Mouse (Mus musculus) heart, embryonic 12.5 days (tissue): ENCODE measurements at regions not wholly inside any gene's neighbourhood (a gene's known extent, or its start where the extent isn't known, plus 50 kb on each side); places are given as distances from the start of the nearest gene placed in this dataset.

ENCODE experiments used
- ATAC-seq: fragments of 200-750 bp; cut with Nextera tagmentation; 2 replicates; pipeline ENCODE4 v1.8.0; 2017; ENCODE audit warnings: moderate TSS enrichment, moderate library complexity; ENCODE audit not compliant: insufficient number of reproducible peaks, low FRiP score
- H3K27ac ChIP-seq: fragments of 300-500 bp; sonication (generic); 2 replicates; pipeline ENCODE4 v1.5.1; 2016; ENCODE audit warnings: mild to moderate bottlenecking, moderate library complexity; ENCODE audit not compliant: poor library complexity, severe bottlenecking
- H3K27me3 ChIP-seq: fragments of 300-500 bp; sonication (generic); replicated peaks from 2 replicates; pipeline ENCODE4 v1.6.1; 2016; ENCODE audit warnings: mild to moderate bottlenecking, moderate library complexity
- H3K36me3 ChIP-seq: fragments of 300-500 bp; sonication (generic); 2 replicates; pipeline ENCODE4 v1.6.1; 2016; ENCODE audit warnings: mild to moderate bottlenecking, moderate library complexity
- H3K4me1 ChIP-seq: fragments of 300-500 bp; sonication (generic); replicated peaks from 2 replicates; pipeline ENCODE4 v1.6.1; 2016; ENCODE audit warnings: mild to moderate bottlenecking
- H3K4me2 ChIP-seq: fragments of 300-500 bp; sonication (generic); 2 replicates; pipeline ENCODE4 v1.6.1; 2016; ENCODE audit warnings: mild to moderate bottlenecking, moderate library complexity
- H3K4me3 ChIP-seq: fragments of 300-500 bp; sonication (generic); 2 replicates; pipeline ENCODE4 v1.5.1; 2016; ENCODE audit warnings: mild to moderate bottlenecking
- H3K9ac ChIP-seq: fragments of 300-500 bp; sonication (generic); 2 replicates; pipeline ENCODE4 v1.6.1; 2016; ENCODE audit warnings: mild to moderate bottlenecking, moderate library complexity
- H3K9me3 ChIP-seq: fragments of 300-500 bp; sonication (generic); replicated peaks from 2 replicates; pipeline ENCODE4 v1.6.1; 2016; ENCODE audit warnings: mild to moderate bottlenecking, moderate library complexity
- WGBS: fragments of 180-500 bp; shearing (Covaris S2); methylation state at CpG from one replicate; pipeline ENCODE4 v1.1.7; 2016; 5-methylcytosine and 5-hydroxymethylcytosine counted together

DNA sequence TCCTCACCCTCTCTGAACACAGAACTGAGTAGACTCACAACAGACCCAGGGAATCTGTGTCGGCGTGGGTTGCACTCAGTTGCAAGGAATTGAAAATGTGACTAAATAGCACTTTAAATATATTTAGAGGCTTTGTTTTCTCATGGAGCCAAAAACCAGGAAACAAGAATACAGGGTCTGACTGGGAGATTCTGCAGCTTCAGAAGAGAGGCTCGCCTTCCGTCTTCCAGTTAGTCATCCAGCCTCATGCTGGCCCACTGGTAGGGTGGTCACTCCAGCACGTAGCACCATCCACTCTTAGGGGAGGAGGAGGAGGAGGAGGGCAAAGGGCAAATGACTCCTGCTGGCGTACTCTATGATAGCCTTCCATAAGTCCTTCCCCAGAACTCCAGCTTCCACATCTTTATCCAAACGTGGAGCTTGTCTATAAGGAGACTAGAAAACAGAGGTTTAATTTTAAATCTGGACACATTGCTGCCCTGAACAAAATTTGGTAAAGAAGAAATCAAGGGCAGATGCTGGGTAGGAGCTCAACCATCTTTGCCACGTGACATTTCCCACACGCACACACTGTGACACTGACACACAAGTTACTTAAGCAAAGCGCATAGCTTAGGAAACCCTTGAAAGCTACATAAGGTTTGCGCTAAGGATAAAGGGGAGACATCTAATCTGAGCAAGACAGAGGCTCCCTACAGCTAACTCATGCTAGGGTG lies 60.8 kb downstream of the Mis18a start:
- Histone ChIP-seq H3K9me3 (no peaks in the 10 kb centered on the region), H3K36me3 (no peaks in the 10 kb centered on the region), H3K4me1 (no peaks in the 10 kb centered on the region), H3K9ac (no peak overlapping the region), H3K4me3 (no peak overlapping the region), H3K4me2 (no peak overlapping the region), H3K27ac (no peak overlapping the region), H3K27me3 (peaks cover 5% of the 10 kb centered on the region; the same call in 1 of the 2 replicates)
- no peak for ATAC-seq
- 80% methylated on average over 11 of the region's 11 CpGs for WGBS

DNA sequence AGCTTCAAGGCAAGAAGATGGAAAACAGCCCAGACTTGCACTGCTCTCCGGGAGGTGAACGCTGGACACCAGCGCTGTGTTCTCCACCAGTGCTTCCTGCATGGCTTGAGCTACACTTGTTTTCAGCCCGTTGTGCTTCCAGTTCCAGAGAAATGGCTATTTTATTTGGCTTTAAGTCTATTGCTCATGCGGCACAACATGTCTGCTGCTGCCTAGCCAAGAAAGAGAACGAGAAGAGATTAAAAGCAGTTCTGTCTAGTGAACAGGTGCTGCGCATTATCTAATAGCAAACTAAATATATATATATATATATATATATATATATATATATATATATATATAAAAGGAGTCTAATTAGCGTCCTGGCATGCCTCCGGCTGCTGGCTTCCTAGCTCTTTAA lies 63.1 kb downstream of the Mis18a start:
- peaks cover 5% of the 10 kb centered on the region; the same call in 1 of the 2 replicates for H3K27me3 ChIP-seq
- H3K9me3 ChIP-seq, result no peaks in the 10 kb centered on the region
- no peak overlapping the region for H3K4me3 ChIP-seq
- no peak overlapping the region for H3K9ac ChIP-seq
- no peak overlapping the region for H3K4me2 ChIP-seq
- H3K4me1 ChIP-seq, result no peaks in the 10 kb centered on the region
- H3K27ac ChIP-seq, result no peak overlapping the region
- no peak for ATAC-seq
- no peaks in the 10 kb centered on the region for H3K36me3 ChIP-seq
- WGBS, result 73% methylated on average over 9 of the region's 9 CpGs

DNA sequence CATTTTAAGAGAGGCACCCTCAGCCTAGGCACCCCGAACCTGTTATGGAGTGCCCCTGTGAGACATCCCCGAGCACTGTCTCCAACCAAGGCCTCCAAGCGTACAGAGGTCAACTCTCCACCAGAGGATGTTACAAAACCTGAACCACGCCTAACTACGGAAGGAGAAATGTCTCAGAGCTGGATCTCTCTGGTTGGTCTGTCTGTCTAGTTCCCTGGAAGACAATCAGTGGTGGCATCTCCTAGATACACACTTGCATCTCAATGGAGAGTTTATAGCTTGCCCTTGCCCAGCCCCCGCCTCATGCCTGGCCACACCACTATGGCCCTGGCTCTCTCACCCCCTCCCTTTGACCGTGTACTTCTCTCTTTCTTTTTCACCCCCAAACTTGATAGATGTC lies 69.2 kb downstream of the Mis18a start:
- H3K4me3 ChIP-seq, result no peak overlapping the region
- H3K9ac ChIP-seq, result no peak overlapping the region
- no peak overlapping the region for H3K27ac ChIP-seq
- no peaks in the 10 kb centered on the region for H3K36me3 ChIP-seq
- H3K27me3 ChIP-seq, result 0 out of 2 replicates have a peak, but pooled peaks cover 2% of the 10 kb centered on the region
- WGBS, result 81% methylated on average over 7 of the region's 7 CpGs
- H3K9me3 ChIP-seq, result peaks cover 5% of the 10 kb centered on the region; the same call in 1 of the 2 replicates
- no peak for ATAC-seq
- no peaks in the 10 kb centered on the region for H3K4me1 ChIP-seq
- H3K4me2 ChIP-seq, result no peak overlapping the region

DNA sequence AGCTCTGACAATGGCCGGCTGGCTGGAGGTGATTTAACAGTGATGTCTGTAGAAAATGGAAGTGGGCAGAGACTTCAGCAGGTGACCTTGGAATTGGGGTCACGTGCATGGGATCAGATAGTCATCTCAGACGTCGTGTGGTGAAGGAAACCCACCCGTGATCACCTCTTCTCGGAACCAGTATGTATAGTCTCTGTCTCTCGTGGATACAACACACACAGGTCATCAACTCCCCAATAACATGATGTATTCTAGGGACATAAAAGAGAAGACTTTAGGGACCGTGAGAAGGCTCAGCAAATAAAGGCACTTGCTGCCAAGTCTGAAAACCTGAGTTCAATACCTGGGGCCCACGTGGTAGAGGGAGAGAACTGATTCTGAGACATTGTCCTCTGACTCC lies 70.2 kb downstream of the Mis18a start:
- H3K9ac ChIP-seq, result no peak overlapping the region
- 75% methylated on average over 9 of the region's 9 CpGs for WGBS
- no peak overlapping the region for H3K27ac ChIP-seq
- H3K4me1 ChIP-seq, result no peaks in the 10 kb centered on the region
- no peak overlapping the region for H3K4me3 ChIP-seq
- no peaks in the 10 kb centered on the region for H3K27me3 ChIP-seq
- no peaks in the 10 kb centered on the region for H3K36me3 ChIP-seq
- peaks cover 5% of the 10 kb centered on the region; the same call in 1 of the 2 replicates for H3K9me3 ChIP-seq
- no peak for ATAC-seq
- no peak overlapping the region for H3K4me2 ChIP-seq

DNA sequence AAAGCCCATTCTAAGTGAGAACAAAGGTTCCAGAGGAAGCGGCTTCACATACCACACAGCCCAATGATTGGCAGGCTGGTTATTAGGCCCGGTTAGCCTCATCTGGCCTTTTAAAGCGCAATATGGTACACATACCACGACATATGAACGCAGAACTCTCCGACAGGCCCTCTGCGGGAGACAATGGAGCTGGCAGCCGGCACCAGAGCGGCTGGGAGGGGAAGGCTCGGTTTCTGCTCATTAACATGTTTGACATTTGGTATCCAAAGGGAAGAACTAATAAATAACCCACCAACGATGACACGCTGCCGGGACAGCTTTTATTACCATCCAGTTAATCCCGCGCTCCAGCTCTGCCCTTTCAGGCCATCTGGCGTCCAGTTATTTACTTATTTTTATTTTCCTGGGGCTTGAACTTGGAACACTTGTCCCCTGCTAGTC lies 70.6 kb downstream of the Mis18a start:
- Histone ChIP-seq H3K9ac (no peak overlapping the region), H3K27ac (no peak overlapping the region), H3K27me3 (no peaks in the 10 kb centered on the region), H3K4me2 (no peak overlapping the region), H3K9me3 (peaks cover 5% of the 10 kb centered on the region; the same call in 1 of the 2 replicates), H3K4me3 (no peak overlapping the region), H3K36me3 (no peaks in the 10 kb centered on the region), H3K4me1 (no peaks in the 10 kb centered on the region)
- 66% methylated on average over 16 of the region's 16 CpGs for WGBS
- no peak for ATAC-seq

DNA sequence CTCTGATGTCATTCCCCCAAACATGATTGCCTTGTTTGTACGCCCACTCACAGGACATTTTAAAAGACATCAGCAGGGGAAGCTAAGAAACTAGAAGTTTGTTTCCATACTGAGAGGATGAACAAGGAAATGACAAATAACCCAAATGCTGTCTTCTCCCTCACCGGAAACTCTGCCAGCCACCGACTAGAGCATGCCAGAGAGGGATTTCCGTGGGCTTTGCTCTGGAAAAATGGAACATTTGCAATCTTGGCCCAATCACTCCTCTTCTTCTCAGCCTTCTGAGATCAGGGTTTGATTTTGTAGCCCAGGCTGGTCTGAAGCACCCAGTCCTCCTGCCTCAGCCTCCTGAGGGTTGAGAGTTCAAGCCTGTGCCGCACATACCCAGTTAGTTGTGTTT lies 72.4 kb downstream of the Mis18a start:
- Histone ChIP-seq H3K36me3 (no peaks in the 10 kb centered on the region), H3K27me3 (no peaks in the 10 kb centered on the region), H3K4me1 (no peaks in the 10 kb centered on the region), H3K4me3 (no peak overlapping the region), H3K9me3 (peaks cover 5% of the 10 kb centered on the region; the same call in 1 of the 2 replicates), H3K27ac (no peak overlapping the region), H3K4me2 (no peak overlapping the region), H3K9ac (no peak overlapping the region)
- ATAC-seq, result no peak
- 85% methylated on average over 5 of the region's 5 CpGs for WGBS

DNA sequence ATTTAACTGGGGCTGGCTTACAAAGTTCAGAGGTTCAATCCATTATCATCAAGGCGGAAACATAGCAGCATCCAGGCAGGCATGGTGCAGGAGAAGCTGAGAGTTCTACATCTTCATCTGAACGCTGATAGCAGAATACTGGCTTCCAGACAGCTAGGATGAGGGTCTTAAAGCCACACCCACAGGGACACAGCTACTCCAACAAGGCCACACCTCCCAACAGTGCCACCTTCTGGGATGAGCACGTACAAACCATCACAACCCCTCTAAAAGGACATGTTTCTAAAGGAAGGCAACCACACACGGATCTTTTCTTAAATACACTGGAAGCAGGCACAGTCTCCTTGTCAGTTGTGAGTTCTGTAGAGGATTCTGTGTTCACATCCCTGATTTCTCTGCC lies 74.4 kb downstream of the Mis18a start:
- WGBS, result 60% methylated on average over 4 of the region's 4 CpGs
- H3K4me1 ChIP-seq, result no peaks in the 10 kb centered on the region
- H3K36me3 ChIP-seq, result no peaks in the 10 kb centered on the region
- H3K4me3 ChIP-seq, result no peak overlapping the region
- no peaks in the 10 kb centered on the region for H3K27me3 ChIP-seq
- H3K27ac ChIP-seq, result no peak overlapping the region
- H3K4me2 ChIP-seq, result no peak overlapping the region
- no peak for ATAC-seq
- peaks cover 5% of the 10 kb centered on the region; the same call in 1 of the 2 replicates for H3K9me3 ChIP-seq
- H3K9ac ChIP-seq, result no peak overlapping the region

DNA sequence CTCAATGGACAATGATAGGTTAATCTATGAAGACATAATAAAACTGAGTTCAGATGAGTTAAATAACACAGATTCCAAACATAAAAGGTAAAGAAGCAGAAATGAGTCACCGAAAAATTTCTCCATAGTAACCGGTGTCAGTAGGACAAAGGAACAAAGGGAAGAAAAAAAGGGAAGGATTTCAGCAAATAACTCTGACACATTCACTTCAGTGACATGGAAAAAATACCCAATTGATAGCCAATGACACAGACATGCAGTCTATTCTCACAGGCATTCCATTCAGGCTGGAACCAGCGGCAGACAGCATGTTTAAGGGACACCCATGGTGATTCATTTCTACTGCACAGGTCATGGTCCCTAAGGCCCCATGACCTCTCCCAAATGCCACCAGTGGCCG lies 79.0 kb downstream of the Mis18a start:
- Histone ChIP-seq H3K4me2 (no peak overlapping the region), H3K9me3 (0 out of 2 replicates have a peak, but pooled peaks cover 5% of the 10 kb centered on the region), H3K27me3 (no peaks in the 10 kb centered on the region), H3K4me1 (no peaks in the 10 kb centered on the region), H3K4me3 (no peak overlapping the region), H3K36me3 (no peaks in the 10 kb centered on the region), H3K27ac (no peak overlapping the region), H3K9ac (no peak overlapping the region)
- 79% methylated on average over 4 of the region's 4 CpGs for WGBS
- no peak for ATAC-seq

DNA sequence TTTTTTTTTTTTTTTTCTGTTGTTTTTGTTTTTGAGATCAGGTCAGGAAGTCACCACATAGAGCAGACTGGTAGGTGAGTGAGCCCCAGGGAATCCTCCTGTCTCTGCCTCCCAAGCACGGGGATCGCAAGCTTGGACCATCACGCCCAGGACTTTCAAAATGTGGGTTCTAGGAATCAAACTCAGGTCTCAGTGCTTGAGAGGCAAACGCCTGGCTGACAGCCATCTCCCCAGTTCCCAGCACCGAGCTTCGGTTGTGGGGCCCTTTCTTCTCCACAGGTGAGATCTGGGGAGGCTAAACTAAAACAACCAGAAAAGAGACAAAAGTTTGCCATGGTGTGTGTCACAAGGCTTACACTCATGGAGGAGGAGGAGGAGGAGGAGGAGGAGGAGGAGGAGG lies 84.5 kb downstream of the Mis18a start:
- no peaks in the 10 kb centered on the region for H3K36me3 ChIP-seq
- H3K9ac ChIP-seq, result no peak overlapping the region
- H3K4me3 ChIP-seq, result no peak overlapping the region
- H3K27ac ChIP-seq, result no peak overlapping the region
- no peaks in the 10 kb centered on the region for H3K27me3 ChIP-seq
- WGBS, result 89% methylated on average over 6 of the region's 6 CpGs
- H3K4me1 ChIP-seq, result no peaks in the 10 kb centered on the region
- no peak for ATAC-seq
- 0 out of 2 replicates have a peak, but pooled peaks cover 5% of the 10 kb centered on the region for H3K9me3 ChIP-seq
- H3K4me2 ChIP-seq, result no peak overlapping the region

DNA sequence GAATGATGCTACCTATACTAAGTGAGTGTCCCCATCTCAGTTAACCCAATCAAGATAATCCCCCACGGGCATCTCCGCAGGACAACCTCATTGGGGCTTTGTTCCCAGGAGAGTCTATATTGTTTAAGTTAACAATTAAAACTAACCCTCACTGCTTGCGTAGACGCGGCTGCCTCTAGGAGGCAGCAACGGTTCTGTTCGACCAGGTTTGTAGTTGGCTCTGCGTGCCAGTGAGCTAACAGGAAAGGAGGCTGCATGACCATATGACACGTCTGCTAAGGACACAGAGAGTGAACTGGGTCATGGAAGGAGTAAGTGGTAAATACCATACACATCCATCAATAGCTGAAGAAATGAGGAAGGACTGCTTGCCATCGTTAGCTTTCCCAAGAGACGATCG lies 92.0 kb downstream of the Mis18a start:
- Histone ChIP-seq H3K27me3 (no peaks in the 10 kb centered on the region), H3K9ac (no peak overlapping the region), H3K4me3 (no peak overlapping the region), H3K27ac (no peak overlapping the region), H3K4me1 (peaks cover 5% of the 10 kb centered on the region), H3K36me3 (no peaks in the 10 kb centered on the region), H3K9me3 (no peaks in the 10 kb centered on the region), H3K4me2 (no peak overlapping the region)
- ATAC-seq, result no peak
- 40% methylated on average over 12 of the region's 12 CpGs for WGBS

DNA sequence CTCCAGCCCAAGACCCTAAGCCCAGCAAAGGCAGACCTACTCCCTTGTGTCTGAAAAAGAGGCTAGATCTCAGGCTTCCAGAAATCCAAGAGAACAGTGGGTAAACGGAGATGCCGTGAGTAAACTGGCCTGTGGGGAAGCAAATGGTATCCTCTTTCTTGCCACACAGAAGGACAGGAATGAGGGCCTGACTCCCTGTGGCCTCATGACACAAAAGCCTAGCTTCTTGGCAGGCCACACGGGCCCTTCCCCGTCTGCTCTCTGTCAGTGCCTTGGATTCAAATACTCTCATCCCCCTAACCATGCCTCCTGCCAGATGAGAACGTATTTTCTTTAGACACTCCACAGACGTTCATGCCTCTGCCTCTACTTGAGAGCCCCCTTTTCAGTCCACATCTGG lies 97.2 kb downstream of the Mis18a start:
- Histone ChIP-seq H3K9me3 (no peaks in the 10 kb centered on the region), H3K9ac (0 out of 2 replicates have a peak overlapping the region, but pooled peaks have one; percentile 33), H3K4me1 (peaks cover 27% of the 10 kb centered on the region), H3K4me2 (no peak overlapping the region), H3K27me3 (no peaks in the 10 kb centered on the region), H3K4me3 (no peak overlapping the region), H3K27ac (peak overlapping the region; percentile 94; the same call in 1 of the 2 replicates), H3K36me3 (no peaks in the 10 kb centered on the region)
- no peak for ATAC-seq
- WGBS, result 24% methylated on average over 6 of the region's 6 CpGs
